8 mouse cellular contexts compared by ENCODE assay signal in the genomic region with DNA sequence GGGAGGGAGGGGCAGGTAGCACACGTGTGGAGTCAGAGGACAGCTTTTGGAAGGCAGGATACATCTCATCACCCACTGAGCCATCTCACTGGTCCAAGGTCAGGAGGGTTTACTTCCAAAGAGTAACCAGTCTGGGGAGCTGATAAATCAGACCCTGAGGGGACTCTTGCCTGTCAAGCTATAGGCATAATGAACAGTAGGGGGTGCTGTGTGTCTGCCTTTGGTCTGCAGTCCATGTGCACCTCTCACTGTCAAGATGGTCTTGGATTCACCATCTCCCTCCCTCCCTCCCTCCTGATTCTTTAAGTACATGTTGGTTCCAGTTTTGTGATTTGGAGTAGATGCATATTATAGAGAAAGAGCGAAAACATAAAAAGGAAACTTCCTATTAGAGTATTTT. TPM values are rescaled to one million over a fixed set of nuclear protein-coding genes. Genes with fewer than 3 reads are reported as not detected.
DNase-seq lines count a peak whose midpoint lies in the region; TF ChIP-seq lines count a peak whose summit lies in the region.

No protein-coding gene starts in this region.

- no peaks in the 10 kb centered on the region for H3K27me3 ChIP-seq in thymus, adult 2 months (ENCODE audit: control insufficient read depth, insufficient read depth, low read length)

- TF ChIP-seq CTCF in layer of hippocampus, adult 2 months (conservative IDR thresholded peaks at IDR 0.05) = peak; percentile 77
- peak; percentile 75 for TF ChIP-seq CTCF in lung, adult 2 months (IDR thresholded peaks at IDR 0.05; ENCODE audit: insufficient read depth, low read length)
- no peak for TF ChIP-seq CTCF in thymus, adult 2 months (IDR thresholded peaks at IDR 0.05; ENCODE audit: borderline replicate concordance, control insufficient read depth, extremely low read depth, insufficient read depth, low read length, poor library complexity)

- 57% methylated on average over 2 of the region's 2 CpGs for WGBS in lung, adult 2 months
- 83% methylated on average over 2 of the region's 2 CpGs for WGBS in thymus, adult 2 months

- peaks cover 4% of the 10 kb centered on the region; the same call in 1 of the 2 replicates for H3K36me3 ChIP-seq in thymus, adult 2 months (ENCODE audit: control insufficient read depth, insufficient read depth, low read length)

- H3K4me1 ChIP-seq in lung, adult 2 months (ENCODE audit: control insufficient read depth, insufficient read depth, low read length) = no peaks in the 10 kb centered on the region
- H3K4me1 ChIP-seq in thymus, adult 2 months (replicated peaks; ENCODE audit: control insufficient read depth, insufficient read depth, low read length) = peaks cover 5% of the 10 kb centered on the region

- H3K4me3 ChIP-seq in layer of hippocampus, adult 2 months = no peak overlapping the region
- no peak overlapping the region for H3K4me3 ChIP-seq in lung, adult 2 months (replicated peaks; ENCODE audit: extremely low read depth, low read depth, low read length)
- H3K4me3 ChIP-seq in thymus, adult 2 months (ENCODE audit: control insufficient read depth, insufficient read depth, low read length) = no peak overlapping the region

- no peak for TF ChIP-seq POLR2A in lung, adult 2 months (IDR thresholded peaks at IDR 0.05; ENCODE audit: borderline replicate concordance, extremely low read depth, low read depth, low read length)
- no peak for TF ChIP-seq POLR2A in thymus, adult 2 months (IDR thresholded peaks at IDR 0.05; ENCODE audit: control insufficient read depth, extremely low read depth, insufficient read depth, low read length, poor library complexity)

- peak in 1 of 2 experiments; percentile 49 for DNase-seq in layer of hippocampus, adult 2 months (ENCODE audit: low spot score in 2 of 2)
- no peak for DNase-seq in layer of hippocampus, adult 9-10 months (ENCODE audit: low spot score)
- peak; percentile 32 for DNase-seq in Muller cell, postnatal 12 days (ENCODE audit: inconsistent ontology term)
- DNase-seq in cerebellum, postnatal 36 days = peak; percentile 23 to 25
- peak; percentile 33 to 44 for DNase-seq in kidney, adult 8-10 months
- no peak for DNase-seq in lung, adult 2 months
- DNase-seq in thymus, adult 2 months = peak; percentile 70
- no peak for DNase-seq in urinary bladder, postnatal 36 days (ENCODE audit: low spot score in 2 of 2)

- no peak overlapping the region for H3K27ac ChIP-seq in layer of hippocampus, adult 2 months
- no peak overlapping the region for H3K27ac ChIP-seq in thymus, adult 2 months (ENCODE audit: control insufficient read depth, insufficient read depth, low read length)

RNA-seq across cellular contexts. Expression of gene 1110032A03Rik, which starts 25.7 kb away (rescaled TPM):
- 10 to 100 TPM; 29.6 to 30.2 TPM for total RNA-seq in layer of hippocampus, adult 2 months (2021)
- polyA plus RNA-seq in lung, adult 2 months (2012; rRNA removed) = 46.1 and 59.7 TPM in 2 replicates
- 20.0 and 22.4 TPM in 2 replicates for polyA plus RNA-seq in thymus, adult 2 months (2012; rRNA removed)

RNA-seq across cellular contexts. Expression of gene Alg9, which starts 26.2 kb away (rescaled TPM):
- total RNA-seq in layer of hippocampus, adult 2 months (2021) = 10 to 100 TPM; 29.0 to 31.1 TPM
- polyA plus RNA-seq in lung, adult 2 months (2012; rRNA removed) = 17.1 and 20.1 TPM in 2 replicates
- polyA plus RNA-seq in thymus, adult 2 months (2012; rRNA removed) = 23.2 and 23.4 TPM in 2 replicates

RNA-seq across cellular contexts. Expression of gene Fdxacb1, which starts 32.9 kb away (rescaled TPM):
- total RNA-seq in layer of hippocampus, adult 2 months (2021) = 1 to 10 TPM; 5.5 to 6.3 TPM
- 3.8 and 5.0 TPM in 2 replicates for polyA plus RNA-seq in lung, adult 2 months (2012; rRNA removed)
- polyA plus RNA-seq in thymus, adult 2 months (2012; rRNA removed) = 4.5 and 4.7 TPM in 2 replicates

RNA-seq across cellular contexts. Expression of gene Ppp2r1b, which starts 44.1 kb away (rescaled TPM):
- total RNA-seq in layer of hippocampus, adult 2 months (2021) = 10 to 100 TPM; 14.9 to 18.1 TPM
- polyA plus RNA-seq in lung, adult 2 months (2012; rRNA removed) = 6.8 and 12.5 TPM in 2 replicates
- 17.1 and 19.7 TPM in 2 replicates for polyA plus RNA-seq in thymus, adult 2 months (2012; rRNA removed)

RNA-seq across cellular contexts. Expression of gene Hspb2, which starts 48.8 kb away (rescaled TPM):
- total RNA-seq in layer of hippocampus, adult 2 months (2021) = under 1 TPM; 0.51 to 0.79 TPM
- 65.3 and 88.6 TPM in 2 replicates for polyA plus RNA-seq in lung, adult 2 months (2012; rRNA removed)
- 3.8 and 16.7 TPM in 2 replicates for polyA plus RNA-seq in thymus, adult 2 months (2012; rRNA removed)

Comparison
In these comparisons a context has a peak if more than half of its experiments do, and no peak if none do; other contexts are left out.
1. DNase-seq: peak in Muller cell, postnatal 12 days (single experiment), cerebellum, postnatal 36 days (2 of 2), kidney, adult 8-10 months (2 of 2) and thymus, adult 2 months (single experiment); none in layer of hippocampus, adult 9-10 months (single experiment), lung, adult 2 months (single experiment) and urinary bladder, postnatal 36 days (0 of 2).